Mouse (Mus musculus) cerebellum, postnatal 14 days (tissue): ENCODE results near the gene Tmem63c.

Source experiments
- DNase-seq, 2 experiments: peaks; one replicate each; pipeline ENCODE4 v3.0.0; 2021; ENCODE audit warnings: mixed read lengths in 2 of 2

The Tmem63c gene

DNA sequence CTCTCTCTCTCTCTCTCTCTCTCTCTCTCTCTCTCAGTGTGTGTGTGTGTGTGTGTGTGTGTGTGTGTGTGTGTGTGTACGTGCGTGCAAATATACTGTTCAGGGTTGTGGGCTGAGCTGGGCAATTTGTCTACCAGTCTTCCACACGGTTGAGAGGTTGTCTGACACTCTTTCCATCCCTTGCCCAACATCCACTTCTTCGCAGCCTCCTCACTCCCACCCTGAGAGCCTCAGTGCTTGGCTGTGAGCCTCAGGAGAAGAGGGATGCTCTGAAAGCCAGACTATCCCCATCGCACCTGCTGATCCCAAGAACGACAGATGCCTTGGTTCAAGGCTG lies 20.3 kb upstream of the Tmem63c start:
- peak in 1 of 2 experiments; percentile 50 for DNase-seq

DNA sequence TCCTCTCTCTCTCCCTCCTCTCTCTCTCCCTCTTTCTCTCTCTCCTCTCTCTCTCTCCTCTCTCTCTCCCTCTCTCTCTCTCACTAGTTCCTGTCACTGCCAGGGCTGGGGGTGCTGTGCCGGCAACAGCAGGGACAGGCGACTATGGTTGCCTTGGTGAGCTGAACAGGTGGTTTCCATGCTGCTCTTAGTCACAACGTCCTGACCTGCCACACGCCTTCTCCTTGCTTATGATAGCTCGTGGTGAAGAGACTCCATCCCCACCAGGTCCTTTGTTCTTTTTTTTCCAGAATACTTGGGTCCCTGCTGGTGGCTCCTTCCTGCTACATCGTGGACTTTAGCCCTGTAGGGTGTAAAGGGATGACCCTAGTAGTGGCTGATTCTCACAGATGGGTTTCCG lies 18.9 kb upstream of the Tmem63c start:
- DNase-seq, result no peak

DNA sequence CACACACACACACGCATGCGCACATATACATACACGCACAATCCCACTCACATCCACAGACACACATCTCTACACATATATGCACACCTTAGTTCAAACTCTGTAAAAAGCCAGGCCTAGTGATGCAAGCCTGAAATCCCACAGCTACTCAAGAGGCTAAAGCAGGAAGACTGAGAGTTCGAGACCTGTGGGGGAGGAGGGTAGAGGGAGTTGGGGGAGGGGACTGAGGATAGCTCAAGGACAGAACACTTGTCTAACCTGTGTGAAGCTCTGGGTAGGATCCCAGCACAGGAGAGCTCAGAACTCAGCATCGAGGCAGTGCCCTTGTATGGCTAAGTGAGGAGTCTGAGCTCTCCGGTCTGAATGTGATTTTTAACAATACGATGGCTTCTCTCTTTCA lies 18.3 kb upstream of the Tmem63c start:
- DNase-seq, result no peak

DNA sequence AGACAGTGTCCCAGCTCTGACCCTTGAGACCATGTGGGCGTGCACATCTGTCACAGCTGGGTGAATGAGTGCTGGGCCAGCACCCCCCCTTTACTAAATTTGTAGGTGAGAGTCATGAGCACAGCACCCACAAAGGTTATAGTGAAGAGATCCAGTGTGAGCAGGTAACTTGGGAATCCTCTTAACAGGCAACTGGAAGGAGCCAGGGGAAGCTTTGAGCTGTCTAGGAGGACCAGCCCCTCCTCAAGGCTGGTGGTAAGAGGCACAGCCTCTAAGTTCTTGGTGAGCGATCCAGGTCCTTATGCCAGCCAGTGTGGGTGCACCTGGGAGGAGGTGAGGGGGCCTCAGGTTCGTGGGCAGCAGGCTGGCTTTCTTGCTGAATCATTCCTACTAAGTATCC lies 17.5 kb upstream of the Tmem63c start:
- DNase-seq, result no peak

DNA sequence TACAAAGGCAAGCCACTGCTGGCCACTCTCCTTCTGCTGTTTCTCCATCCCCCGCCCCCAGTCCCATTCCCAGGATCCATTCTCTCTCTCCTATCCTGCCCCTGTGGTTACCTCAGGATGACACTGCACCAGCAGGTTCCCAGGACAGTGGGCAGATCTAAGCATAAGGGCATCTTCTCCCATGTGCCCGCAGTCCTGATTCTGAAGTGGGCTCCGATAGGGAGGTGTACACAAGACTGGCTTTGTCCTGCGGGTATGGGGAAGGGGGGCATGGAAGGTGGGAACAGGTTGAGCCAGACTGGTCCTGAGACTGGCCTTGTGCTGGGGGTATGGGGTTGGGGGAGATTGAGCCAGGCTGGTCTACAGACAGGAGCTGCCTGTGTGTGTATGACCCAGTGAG lies 16.5 kb upstream of the Tmem63c start:
- no peak for DNase-seq

DNA sequence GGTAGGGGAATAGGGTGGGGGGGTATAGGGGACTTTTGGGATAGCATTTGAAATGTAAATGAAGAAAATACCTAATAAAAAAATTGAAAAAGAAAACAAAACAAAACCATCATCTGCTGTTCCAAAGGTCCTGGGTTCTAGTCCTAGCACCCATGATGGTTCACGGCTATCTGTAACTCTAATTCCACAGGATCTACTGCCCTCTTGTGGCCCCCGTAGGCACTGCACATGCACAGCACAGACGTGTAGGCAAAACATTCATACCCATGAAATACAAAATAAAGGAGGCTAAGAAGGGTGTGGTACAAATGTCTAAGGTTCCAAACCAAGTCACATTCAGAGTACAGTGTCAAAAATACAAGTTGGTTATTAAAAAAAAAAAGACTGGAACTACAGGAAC lies 4.1 kb upstream of the Tmem63c start:
- peak; percentile 73 to 82 for DNase-seq

DNA sequence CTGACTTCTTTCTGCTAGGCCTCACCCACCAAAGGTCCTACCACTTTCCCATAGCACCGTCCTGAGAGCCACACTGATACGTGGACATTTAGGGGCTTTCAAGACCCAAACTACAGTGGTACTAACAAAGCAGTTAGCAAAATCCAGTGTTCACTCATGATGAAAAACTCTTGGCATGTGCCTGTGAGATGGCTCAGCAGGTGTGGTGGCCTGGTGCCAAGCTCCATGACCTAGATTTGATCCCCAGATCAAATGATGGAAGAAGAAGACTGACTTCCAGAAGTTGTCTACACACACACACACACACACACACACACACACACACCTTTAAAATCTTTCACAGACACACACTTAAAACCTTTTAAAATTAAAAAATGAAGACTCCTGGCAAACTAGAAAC lies 2.4 kb upstream of the Tmem63c start:
- peak; percentile 92 to 96 for DNase-seq

DNA sequence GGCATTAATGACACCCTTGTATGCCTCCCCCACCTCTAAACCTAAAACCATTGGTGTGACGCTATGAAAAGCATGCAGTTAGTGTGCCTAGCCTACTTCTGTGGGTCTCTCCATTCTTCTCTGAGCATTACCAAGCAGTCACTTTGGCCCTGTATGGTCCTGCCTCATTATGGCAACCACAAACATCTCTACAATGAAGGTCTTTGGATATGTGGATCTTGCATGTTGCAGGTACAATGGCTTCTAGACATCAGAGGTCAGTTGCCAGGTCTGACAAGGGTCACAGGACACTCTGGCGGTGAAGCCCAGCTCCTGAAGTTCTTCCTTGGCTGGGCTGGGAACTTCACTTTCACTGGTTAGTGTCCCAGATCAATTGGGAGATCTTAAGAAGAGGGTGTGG lies 866 bp downstream of the Tmem63c start:
- DNase-seq, result no peak

DNA sequence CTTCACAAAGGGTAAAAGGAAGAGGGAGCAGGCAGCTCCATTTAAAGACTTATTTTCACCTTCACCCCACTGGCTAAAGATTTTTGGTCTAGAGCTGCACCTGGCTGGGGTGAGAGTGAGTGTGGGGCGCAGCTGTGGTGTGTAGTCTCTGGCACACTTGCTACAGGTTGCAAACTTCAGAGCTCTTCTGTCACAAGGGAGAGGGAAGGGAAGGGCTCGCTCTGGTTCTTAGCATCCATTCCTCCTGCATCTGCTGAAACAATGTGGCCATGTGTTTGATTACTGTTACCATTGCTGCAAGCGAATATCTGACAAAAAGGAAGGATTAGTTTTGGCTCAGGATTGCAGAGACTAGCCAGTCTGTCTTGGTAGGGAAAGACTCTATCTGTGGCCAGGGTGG lies 2.3 kb downstream of the Tmem63c start:
- DNase-seq, result no peak

DNA sequence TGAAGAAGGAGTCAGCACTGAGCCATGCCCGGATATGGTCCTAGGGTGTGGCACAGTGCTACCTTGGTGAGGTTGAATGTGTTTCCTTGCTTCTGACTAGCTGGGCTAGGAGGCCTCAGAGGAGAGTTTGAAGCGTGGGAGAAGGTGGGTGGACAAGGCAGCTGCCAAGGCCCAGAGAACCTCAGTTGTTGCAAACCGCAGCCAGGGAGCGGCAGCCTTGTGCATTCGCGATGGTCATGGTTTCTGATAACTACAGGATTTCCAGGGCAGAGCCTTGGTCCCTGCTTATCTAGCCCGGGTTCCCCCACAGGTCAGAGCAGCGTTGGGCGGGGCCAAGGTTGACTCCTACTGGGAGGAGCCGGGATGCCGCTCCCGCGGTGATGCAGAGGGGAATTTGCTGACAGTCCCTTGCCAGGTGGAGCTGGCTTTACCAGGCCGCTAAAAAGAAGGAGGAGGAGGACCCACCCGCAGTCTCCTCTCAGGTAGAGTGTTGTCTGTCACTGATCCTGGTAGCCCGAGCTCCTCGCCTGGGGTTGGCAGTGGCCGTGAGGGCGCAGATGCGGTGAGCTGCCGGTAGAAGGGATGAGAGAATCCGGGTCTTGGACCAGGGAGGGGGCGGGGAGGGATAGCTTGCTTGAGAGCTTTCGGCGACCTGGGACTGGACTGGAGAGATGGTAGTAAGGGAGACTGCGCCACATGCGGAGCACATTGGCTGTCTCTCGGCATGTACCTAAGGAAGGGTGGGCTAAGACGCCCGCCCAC lies 5.2 kb downstream of the Tmem63c start:
- DNase-seq, result peak; percentile 81 to 85

DNA sequence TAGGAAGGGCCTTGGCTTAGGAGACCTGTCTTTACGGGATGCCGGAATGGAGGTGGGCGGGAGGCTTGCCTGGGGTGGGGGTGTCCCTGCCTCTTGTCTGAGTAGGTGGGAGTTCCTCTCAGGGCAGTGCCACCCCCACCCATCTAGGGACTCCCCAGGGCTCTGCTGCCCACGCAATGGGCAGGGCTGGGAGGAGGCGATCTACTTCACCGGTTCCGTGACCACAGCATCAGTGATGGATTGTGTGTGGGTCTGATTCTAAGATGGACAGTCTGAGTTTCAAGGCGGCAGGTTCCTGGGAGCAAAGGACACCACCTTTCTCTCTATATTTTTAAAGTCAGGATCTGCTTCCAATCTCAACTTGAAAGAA lies 5.7 kb downstream of the Tmem63c start:
- no peak for DNase-seq

DNA sequence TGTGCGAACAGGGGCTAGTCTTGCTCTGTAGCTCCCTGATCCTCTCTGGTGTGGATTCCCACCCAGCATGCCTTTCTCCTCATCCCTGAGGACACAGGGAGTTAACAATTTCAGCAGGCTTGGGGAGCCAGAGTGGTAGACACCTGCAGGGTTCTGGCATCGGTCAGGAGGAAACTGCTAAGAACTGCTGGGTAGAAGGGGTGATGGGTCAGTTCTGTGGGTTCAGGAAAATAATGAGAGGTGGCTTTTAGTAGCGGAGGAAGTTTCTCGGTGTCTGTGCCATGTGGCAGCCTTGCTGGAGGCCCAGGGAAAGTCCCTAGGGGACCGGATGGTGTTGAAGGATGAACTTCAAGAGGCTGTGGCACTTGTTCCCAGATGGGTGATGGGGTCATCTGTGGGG lies 6.3 kb downstream of the Tmem63c start:
- peak; percentile 40 to 48 for DNase-seq

DNA sequence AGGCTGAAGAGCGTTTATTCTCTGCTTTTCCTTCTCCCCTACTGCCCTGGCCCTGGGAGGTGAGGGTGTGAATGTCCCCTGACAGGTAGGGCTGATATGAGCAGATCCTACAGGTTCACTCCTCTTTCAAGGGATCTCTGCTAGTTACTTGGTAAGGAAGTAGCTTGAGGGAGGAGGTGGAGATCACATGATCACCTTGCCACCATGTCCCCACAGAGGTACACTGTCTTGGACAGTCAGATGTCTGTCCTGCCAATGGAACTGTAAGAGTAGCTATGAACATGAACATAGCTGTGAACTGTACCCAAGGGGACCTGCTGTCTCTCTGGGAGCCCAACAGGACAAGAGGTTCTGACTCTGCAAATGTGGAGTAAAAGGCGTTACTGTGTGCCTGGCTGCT lies 6.9 kb downstream of the Tmem63c start:
- DNase-seq, result peak in 1 of 2 experiments; percentile 50

DNA sequence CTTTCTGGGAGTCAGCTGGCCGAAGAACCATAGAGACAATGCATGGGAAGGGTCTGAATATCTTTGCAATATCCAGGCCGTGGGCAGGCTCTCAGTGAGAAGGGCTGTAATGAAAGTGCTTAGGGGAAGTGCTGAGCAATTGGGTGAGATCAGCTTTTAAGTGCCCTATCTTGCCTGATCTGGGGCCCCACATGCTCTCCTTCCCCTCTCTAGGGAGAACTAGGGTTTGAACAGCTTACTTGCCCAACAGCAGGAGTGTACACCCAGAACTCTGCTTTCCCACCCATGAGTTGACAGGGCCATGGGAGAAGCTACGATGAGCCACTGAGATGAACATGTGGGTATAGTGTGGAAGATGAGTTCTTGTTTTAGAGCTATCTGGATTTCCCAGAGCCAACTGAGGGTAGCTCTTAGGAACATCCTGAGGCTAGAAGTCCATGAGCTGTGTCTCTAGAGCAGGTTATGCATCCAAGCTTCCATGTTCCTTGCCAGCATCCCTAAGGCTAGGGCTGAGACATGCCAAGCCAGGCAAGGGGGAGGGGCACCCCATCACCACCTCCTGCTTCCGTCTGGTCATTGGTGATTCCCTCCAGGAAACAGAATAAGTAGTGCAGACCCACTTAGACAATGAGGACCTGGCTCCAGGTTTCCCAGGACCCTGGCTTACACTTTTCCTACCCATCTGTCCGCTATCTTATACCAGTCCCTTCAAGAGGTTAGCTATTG lies 8.3 kb downstream of the Tmem63c start:
- peak; percentile 87 to 94 for DNase-seq

DNA sequence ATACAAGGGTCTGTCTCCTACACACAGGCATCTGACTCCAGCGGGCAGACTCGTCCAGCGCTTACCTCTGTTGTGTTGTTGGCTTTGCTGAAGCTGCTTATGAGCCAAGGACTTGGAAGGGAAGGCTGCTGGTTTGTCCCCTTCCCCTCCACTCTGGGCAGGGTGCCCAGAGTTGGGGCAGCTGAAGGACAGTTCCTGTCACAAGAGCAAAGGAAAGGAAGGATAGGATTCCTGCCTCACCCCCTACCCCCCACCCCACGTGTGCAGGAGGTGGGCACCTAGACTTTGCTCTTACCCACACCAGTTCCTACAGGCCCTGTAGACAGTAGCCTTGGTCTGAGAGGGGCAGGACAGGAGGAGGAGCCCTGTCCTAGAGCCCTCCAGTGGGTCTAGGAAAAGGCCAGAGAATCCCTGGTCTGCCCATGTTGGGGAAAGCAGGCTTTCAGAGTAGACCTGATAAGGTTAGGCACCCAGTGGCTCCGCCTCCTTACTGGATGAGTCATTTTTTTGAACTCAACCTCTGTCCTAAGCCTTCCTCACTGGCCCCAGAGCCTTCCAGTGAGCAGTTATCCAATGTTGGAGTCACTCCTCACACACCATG lies 10.1 kb downstream of the Tmem63c start:
- peak; percentile 76 to 80 for DNase-seq

DNA sequence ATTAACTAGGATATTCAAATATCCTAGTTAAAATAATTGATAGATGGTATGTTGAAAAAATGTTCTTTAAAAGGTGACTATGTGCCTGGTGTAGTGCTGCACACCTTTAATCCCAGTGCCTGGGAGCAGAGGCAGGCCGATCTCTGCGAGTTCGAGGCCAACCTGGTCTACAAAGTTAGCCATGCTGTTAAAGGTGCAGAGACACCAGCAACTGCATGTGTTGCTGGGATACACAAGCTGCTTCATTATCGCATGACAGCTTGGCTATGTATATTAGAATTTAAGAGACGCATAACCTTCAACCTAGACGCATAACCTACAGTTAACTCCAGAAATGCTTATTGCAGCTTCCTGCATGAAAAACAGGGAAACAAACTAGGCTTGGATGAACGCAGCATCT lies 15.5 kb downstream of the Tmem63c start:
- DNase-seq, result no peak

DNA sequence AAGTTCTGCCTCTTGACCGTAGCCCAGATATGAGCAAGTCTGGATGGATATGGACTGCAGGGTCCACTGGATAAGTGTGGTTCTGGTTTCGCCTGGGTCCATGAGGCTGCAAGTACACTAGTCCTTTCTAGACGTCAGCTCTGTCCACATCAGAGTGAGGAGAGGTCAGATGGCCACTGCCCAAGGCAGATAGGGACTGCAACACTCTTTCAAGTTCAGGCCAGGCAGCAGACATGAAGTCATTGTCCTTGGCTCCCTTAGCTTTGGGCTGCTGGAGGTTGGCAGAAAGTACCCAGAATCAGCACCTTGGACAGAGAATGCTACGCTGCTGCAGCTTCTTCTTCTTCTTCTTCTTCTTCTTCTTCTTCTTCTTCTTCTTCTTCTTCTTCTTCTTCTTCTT lies 19.0 kb downstream of the Tmem63c start:
- peak in 1 of 2 experiments; percentile 54 for DNase-seq

DNA sequence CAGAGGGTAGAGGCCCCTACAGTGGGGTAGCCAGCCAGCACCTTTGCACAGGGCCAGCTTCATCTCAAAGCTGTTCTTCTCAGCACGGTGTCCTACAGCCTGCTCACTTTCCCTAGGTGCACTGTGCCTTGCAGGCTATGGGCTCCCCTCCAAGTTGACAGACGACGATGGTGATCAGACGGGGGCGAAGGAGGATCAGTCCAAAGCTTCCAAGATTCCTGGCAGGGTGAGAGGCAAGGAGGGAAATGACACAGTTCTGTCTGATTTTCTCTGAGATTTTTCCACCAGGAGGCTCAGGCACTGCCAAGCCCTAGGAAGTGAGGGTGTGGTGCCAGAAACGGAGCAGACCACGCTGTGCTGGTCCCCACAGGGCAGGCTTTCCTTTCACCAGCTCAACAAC lies 19.7 kb downstream of the Tmem63c start:
- DNase-seq, result peak; percentile 97 to 98

DNA sequence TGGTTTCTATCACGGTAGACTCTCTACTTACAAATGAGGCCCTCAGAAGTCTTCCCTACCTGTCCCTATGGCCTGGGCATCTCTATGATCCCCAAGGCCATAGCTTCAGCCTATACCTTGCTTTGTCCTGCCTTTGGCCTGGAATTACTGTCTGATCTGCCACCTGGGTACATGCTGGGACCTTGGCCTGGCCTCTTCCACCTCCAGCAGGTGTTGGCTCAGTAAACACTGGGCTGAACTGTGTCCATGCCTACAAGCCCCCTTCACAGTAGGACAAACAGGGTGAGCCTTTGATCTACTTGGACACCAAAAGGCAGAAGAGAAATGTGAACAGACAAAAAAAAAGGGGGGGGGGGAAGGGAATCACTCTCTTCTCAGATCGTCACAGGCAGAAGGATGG lies 21.3 kb downstream of the Tmem63c start:
- peak; percentile 89 to 95 for DNase-seq

DNA sequence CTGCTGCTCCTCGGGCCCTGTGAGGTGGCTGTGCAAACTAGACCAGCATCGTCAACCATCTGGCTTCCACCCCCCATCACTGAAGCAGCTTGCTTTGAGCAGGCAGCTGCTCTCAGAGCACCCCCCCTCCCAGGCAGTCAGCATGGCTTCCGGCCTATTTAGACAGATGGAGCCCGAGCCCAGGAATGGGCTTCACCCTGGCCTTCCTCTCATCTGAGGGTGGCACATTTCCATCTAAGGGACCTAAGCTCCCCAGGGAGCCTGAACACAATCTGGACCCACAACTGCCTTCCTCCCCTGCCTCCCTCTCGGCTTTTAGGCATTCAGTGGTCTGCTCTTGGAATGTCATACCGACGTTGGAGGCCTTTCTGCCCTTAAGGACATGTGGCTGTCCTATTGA lies 22.1 kb downstream of the Tmem63c start:
- peak; percentile 85 to 88 for DNase-seq

DNA sequence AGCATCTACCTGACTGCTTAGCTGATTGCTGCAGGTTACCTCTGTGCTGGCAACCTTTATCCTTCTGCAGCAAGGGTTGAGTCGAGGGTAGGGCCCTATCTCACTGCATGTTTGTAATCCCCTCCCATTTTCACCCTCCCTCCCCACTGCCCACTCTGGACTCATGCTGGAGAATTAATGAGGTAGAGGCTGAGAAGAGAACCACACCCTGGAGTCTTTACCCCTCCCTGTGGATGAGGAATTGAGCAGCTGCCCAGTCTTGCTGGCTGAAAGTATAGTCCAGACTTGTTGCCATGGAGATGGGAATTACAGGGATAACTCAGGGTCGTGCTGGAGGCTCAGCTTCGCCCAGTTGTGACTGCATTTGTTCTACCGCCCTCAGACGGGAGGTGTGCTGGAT lies 23.6 kb downstream of the Tmem63c start:
- peak; percentile 71 to 72 for DNase-seq

DNA sequence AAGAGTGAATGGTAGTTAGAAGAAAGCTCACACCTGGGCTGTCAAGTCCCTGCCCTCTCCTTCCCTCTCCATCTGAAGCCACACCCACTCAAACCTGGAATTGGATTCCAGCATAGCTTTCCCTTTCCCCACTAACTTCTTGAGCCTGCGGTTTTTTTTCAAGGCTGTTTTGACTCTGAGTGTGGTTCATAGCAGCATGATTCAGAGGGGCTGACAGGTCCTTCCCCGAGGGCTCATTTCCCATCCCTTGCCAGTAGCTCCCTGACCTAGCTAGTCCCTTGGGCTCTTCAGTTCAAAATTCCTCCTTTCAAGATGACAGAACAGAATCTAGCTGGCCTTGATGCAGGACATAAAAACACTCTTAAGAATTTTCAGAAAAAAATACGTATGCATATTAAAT lies 26.4 kb downstream of the Tmem63c start:
- DNase-seq, result no peak

DNA sequence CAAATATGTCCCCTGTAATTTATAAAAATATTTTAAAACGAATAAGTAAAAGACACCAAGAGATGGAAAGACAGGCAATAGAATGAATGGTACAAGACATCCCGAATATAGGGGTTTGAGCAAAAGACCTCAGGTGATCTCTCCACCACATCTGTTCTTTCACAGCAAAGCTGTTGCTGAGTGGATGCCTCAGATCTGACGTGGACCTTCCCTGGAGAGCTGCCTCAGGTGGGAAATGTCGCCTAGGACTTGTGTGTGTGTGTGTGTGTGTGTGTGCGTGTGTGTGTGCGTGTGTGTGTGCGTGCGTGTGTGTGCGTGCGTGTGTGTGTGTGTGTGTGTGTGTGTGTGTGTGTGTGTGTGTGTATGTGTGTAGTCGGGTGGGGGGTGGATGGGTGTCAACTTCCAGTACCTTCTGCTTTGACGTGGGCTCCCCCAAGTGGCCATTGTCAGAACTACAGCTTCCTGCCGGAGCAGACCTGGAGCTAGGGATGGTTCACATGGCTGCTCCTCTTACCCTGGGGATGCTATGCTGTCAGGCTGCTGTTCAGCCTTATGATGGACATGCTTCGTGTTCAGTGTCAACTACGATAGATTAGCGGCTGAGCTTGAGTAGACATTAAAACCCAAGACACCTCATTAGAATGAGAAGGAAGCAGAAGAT lies 31.7 kb downstream of the Tmem63c start:
- peak; percentile 98 to 100 for DNase-seq

DNA sequence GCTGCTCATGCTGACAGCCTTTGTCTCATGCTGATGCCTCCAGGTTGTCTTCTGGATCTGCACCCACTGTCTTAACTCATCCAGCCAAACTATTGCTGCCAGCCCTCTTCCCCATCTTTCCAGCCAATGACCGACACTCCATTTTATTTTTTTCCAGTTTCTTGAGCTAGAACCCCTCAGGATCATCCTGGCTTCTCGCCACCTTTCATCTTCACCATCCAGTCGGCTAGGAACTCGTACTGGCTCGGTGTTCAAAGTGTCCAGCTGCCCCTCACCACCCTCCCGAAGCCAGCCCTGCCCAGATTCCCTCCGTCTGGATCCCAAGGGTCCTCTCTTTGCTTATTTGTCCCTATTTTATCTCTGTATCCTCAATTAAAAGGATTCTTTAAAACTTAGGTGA lies 33.7 kb downstream of the Tmem63c start:
- DNase-seq, result peak in 1 of 2 experiments; percentile 37
